Mouse (Mus musculus) right cerebral cortex, postnatal 36 days (tissue): ENCODE measurements around the gene Plcb2.

Experiments
- DNase-seq, 2 experiments: peaks; one replicate each; pipeline ENCODE4 v3.0.0; 2022; ENCODE audit warnings: low spot score in 2 of 2, mixed read lengths in 1 of 2

Gene Plcb2

GRCm38 (mm10) chr2:118685088-118685487 lies 43.1 kb downstream of the Plcb2 start:
- DNase-seq, result no peak

- DNase-seq, result no peak
Measured at GRCm38 (mm10) chr2:118682544-118683260, 45.5 kb downstream of the Plcb2 start.

- DNase-seq, result no peak
Measured at GRCm38 (mm10) chr2:118680926-118681325, 47.3 kb downstream of the Plcb2 start.

- no peak for DNase-seq
Measured at GRCm38 (mm10) chr2:118679577-118679976, 48.7 kb downstream of the Plcb2 start.

- DNase-seq, result no peak
Measured at GRCm38 (mm10) chr2:118677817-118678216, 50.4 kb downstream of the Plcb2 start.

GRCm38 (mm10) chr2:118676839-118677741 lies 51.1 kb downstream of the Plcb2 start:
- DNase-seq, result no peak

GRCm38 (mm10) chr2:118674500-118674899 lies 53.7 kb downstream of the Plcb2 start:
- no peak for DNase-seq

GRCm38 (mm10) chr2:118673686-118674465 lies 54.4 kb downstream of the Plcb2 start:
- DNase-seq, result no peak

- no peak for DNase-seq
Measured at GRCm38 (mm10) chr2:118671728-118672127, 56.5 kb downstream of the Plcb2 start.

- no peak for DNase-seq
Measured at GRCm38 (mm10) chr2:118669785-118670184, 58.5 kb downstream of the Plcb2 start.

GRCm38 (mm10) chr2:118669245-118669644 lies 59.0 kb downstream of the Plcb2 start:
- DNase-seq, result no peak

- no peak for DNase-seq
Measured at GRCm38 (mm10) chr2:118667181-118667580, 61.1 kb downstream of the Plcb2 start.

- no peak for DNase-seq
Measured at GRCm38 (mm10) chr2:118665616-118666015, 62.6 kb downstream of the Plcb2 start.

- no peak for DNase-seq
Measured at GRCm38 (mm10) chr2:118664975-118665516, 63.2 kb downstream of the Plcb2 start.

GRCm38 (mm10) chr2:118663804-118664766 lies 64.2 kb downstream of the Plcb2 start:
- no peak for DNase-seq

- peak; percentile 63 to 72 for DNase-seq
Measured at GRCm38 (mm10) chr2:118662902-118663803, 65.1 kb downstream of the Plcb2 start, which contains the start of gene Pak6. Pak6 (plus strand) TSS chr2:118663303.

GRCm38 (mm10) chr2:118661891-118662290 lies 66.3 kb downstream of the Plcb2 start:
- DNase-seq, result no peak

GRCm38 (mm10) chr2:118659998-118660452 lies 68.2 kb downstream of the Plcb2 start:
- no peak for DNase-seq

GRCm38 (mm10) chr2:118659493-118659892 lies 68.7 kb downstream of the Plcb2 start:
- no peak for DNase-seq
